Mouse (Mus musculus): ENCODE results near the gene Kremen2. TPM values are rescaled to one million over a fixed set of nuclear protein-coding genes. Genes with fewer than 3 reads are reported as not detected.
A peak's percentile ranks its signal among the peaks of the same experiment; 100 is the strongest.

Gene Kremen2
- polyA plus RNA-seq, 1 experiment from 2014 or later, result 2.8 TPM

GRCm38 (mm10) chr17:23730441-23730840, 15.2 kb downstream of the Kremen2 start:
- WGBS, result 44% methylated on average over 1 of the region's 1 CpGs
- Histone ChIP-seq H3K36me3 (ENCODE audit: control insufficient read depth, insufficient read depth) (peaks cover 3% of the 10 kb centered on the region; the same call in 1 of the 2 replicates), H3K9ac (ENCODE audit: low read depth, low read length) (no peak overlapping the region), H3K4me1 (replicated peaks; ENCODE audit: control insufficient read depth, insufficient read depth, low read length) (no peaks in the 10 kb centered on the region), H3K4me3 (ENCODE audit: low read depth, low read length) (no peak overlapping the region), H3K27ac (ENCODE audit: low read depth, low read length) (no peak overlapping the region), H3K9me3 (ENCODE audit: control insufficient read depth) (no peaks in the 10 kb centered on the region), H3K27me3 (replicated peaks; ENCODE audit: control insufficient read depth, insufficient read depth, low read length) (no peaks in the 10 kb centered on the region), H3K4me2 (replicated peaks; ENCODE audit: low read depth) (no peak overlapping the region)
- TF ChIP-seq CTCF (IDR thresholded peaks at IDR 0.05; ENCODE audit: low read depth), result no peak
- ATAC-seq, result no peak

- Histone ChIP-seq H3K27ac (ENCODE audit: low read depth, low read length) (peak overlapping the region; percentile 83), H3K4me3 (ENCODE audit: low read depth, low read length) (peak overlapping the region; percentile 89), H3K4me1 (replicated peaks; ENCODE audit: control insufficient read depth, insufficient read depth, low read length) (no peaks in the 10 kb centered on the region), H3K36me3 (ENCODE audit: control insufficient read depth, insufficient read depth) (no peaks in the 10 kb centered on the region), H3K9me3 (ENCODE audit: control insufficient read depth) (no peaks in the 10 kb centered on the region), H3K27me3 (replicated peaks; ENCODE audit: control insufficient read depth, insufficient read depth, low read length) (no peaks in the 10 kb centered on the region), H3K4me2 (replicated peaks; ENCODE audit: low read depth) (peak overlapping the region; percentile 87), H3K9ac (ENCODE audit: low read depth, low read length) (peak overlapping the region; percentile 73)
- peak; percentile 51 for TF ChIP-seq CTCF (IDR thresholded peaks at IDR 0.05; ENCODE audit: low read depth)
- 1% methylated on average over 20 of the region's 20 CpGs for WGBS
- peak; percentile 75 for ATAC-seq
These were observed 18.9 kb downstream of the Kremen2 start for GRCm38 (mm10) chr17:23726758-23727142.

GRCm38 (mm10) chr17:23725999-23726757, 19.5 kb downstream of the Kremen2 start, which contains the start of gene Pkmyt1:
Pkmyt1 (plus strand) TSS chr17:23726336.
- TF ChIP-seq CTCF (IDR thresholded peaks at IDR 0.05; ENCODE audit: low read depth), result no peak; the same call in 1 of the 2 replicates

GRCm38 (mm10) chr17:23725477-23725876, 20.2 kb downstream of the Kremen2 start:
- Histone ChIP-seq H3K9ac (ENCODE audit: low read depth, low read length) (peak overlapping the region; percentile 73; the same call in 1 of the 2 replicates), H3K4me3 (ENCODE audit: low read depth, low read length) (peak overlapping the region; percentile 89), H3K9me3 (ENCODE audit: control insufficient read depth) (no peaks in the 10 kb centered on the region), H3K4me1 (replicated peaks; ENCODE audit: control insufficient read depth, insufficient read depth, low read length) (no peaks in the 10 kb centered on the region), H3K4me2 (replicated peaks; ENCODE audit: low read depth) (peak overlapping the region; percentile 87), H3K27me3 (replicated peaks; ENCODE audit: control insufficient read depth, insufficient read depth, low read length) (no peaks in the 10 kb centered on the region), H3K27ac (ENCODE audit: low read depth, low read length) (no peak overlapping the region; the same call in 1 of the 2 replicates), H3K36me3 (ENCODE audit: control insufficient read depth, insufficient read depth) (no peaks in the 10 kb centered on the region)
- no peak for ATAC-seq
- WGBS, result 46% methylated on average over 4 of the region's 4 CpGs
- TF ChIP-seq CTCF (IDR thresholded peaks at IDR 0.05; ENCODE audit: low read depth), result no peak

More at GRCm38 (mm10) chr17:23725999-23726757, 19.5 kb downstream of the Kremen2 start, which contains the start of gene Pkmyt1:
- under 1% methylated on average over 71 of the region's 73 CpGs for WGBS
- Histone ChIP-seq H3K27ac (ENCODE audit: low read depth, low read length) (peak within 1 kb of the TSS; percentile 83), H3K27me3 (replicated peaks; ENCODE audit: control insufficient read depth, insufficient read depth, low read length) (no peaks in the 10 kb centered on the region), H3K36me3 (ENCODE audit: control insufficient read depth, insufficient read depth) (no peaks in the 10 kb centered on the region), H3K4me1 (replicated peaks; ENCODE audit: control insufficient read depth, insufficient read depth, low read length) (no peaks in the 10 kb centered on the region), H3K9ac (ENCODE audit: low read depth, low read length) (peak within 1 kb of the TSS; percentile 73), H3K9me3 (ENCODE audit: control insufficient read depth) (no peaks in the 10 kb centered on the region), H3K4me3 (ENCODE audit: low read depth, low read length) (peak within 1 kb of the TSS; percentile 89), H3K4me2 (replicated peaks; ENCODE audit: low read depth) (peak within 1 kb of the TSS; percentile 87)
- ATAC-seq, result peak; percentile 95

GRCm38 (mm10) chr17:23722376-23723125, 23.1 kb downstream of the Kremen2 start, which contains the start of gene 1520401A03Rik:
1520401A03Rik (minus strand) TSS chr17:23722783.
- H3K36me3 ChIP-seq (ENCODE audit: control insufficient read depth, insufficient read depth), result no peaks in the 10 kb centered on the region
- no peak within 1 kb of the TSS for H3K4me3 ChIP-seq (ENCODE audit: low read depth, low read length)
- no peaks in the 10 kb centered on the region for H3K4me1 ChIP-seq (replicated peaks; ENCODE audit: control insufficient read depth, insufficient read depth, low read length)
- no peaks in the 10 kb centered on the region for H3K9me3 ChIP-seq (ENCODE audit: control insufficient read depth)
- no peak within 1 kb of the TSS for H3K9ac ChIP-seq (ENCODE audit: low read depth, low read length)
- TF ChIP-seq CTCF (IDR thresholded peaks at IDR 0.05; ENCODE audit: low read depth), result no peak
- H3K27me3 ChIP-seq (replicated peaks; ENCODE audit: control insufficient read depth, insufficient read depth, low read length), result no peaks in the 10 kb centered on the region
- H3K27ac ChIP-seq (ENCODE audit: low read depth, low read length), result no peak within 1 kb of the TSS
- no peak for ATAC-seq
- 62% methylated on average over 7 of the region's 7 CpGs for WGBS
- no peak within 1 kb of the TSS for H3K4me2 ChIP-seq (replicated peaks; ENCODE audit: low read depth)

GRCm38 (mm10) chr17:23721886-23722285, 23.7 kb downstream of the Kremen2 start:
- H3K4me3 ChIP-seq (ENCODE audit: low read depth, low read length), result no peak overlapping the region
- H3K4me2 ChIP-seq (replicated peaks; ENCODE audit: low read depth), result no peak overlapping the region
- no peaks in the 10 kb centered on the region for H3K27me3 ChIP-seq (replicated peaks; ENCODE audit: control insufficient read depth, insufficient read depth, low read length)
- no peaks in the 10 kb centered on the region for H3K9me3 ChIP-seq (ENCODE audit: control insufficient read depth)
- no peak overlapping the region for H3K9ac ChIP-seq (ENCODE audit: low read depth, low read length)
- H3K36me3 ChIP-seq (ENCODE audit: control insufficient read depth, insufficient read depth), result no peaks in the 10 kb centered on the region
- TF ChIP-seq CTCF (IDR thresholded peaks at IDR 0.05; ENCODE audit: low read depth), result no peak
- no peak overlapping the region for H3K27ac ChIP-seq (ENCODE audit: low read depth, low read length)
- ATAC-seq, result no peak
- H3K4me1 ChIP-seq (replicated peaks; ENCODE audit: control insufficient read depth, insufficient read depth, low read length), result no peaks in the 10 kb centered on the region
- 72% methylated on average over 2 of the region's 2 CpGs for WGBS
